Mouse (Mus musculus): ENCODE measurements at regions not wholly inside any gene's neighbourhood (a gene's known extent, or its start where the extent isn't known, plus 50 kb on each side); places are given as distances from the start of the nearest gene placed in this dataset.

DNA sequence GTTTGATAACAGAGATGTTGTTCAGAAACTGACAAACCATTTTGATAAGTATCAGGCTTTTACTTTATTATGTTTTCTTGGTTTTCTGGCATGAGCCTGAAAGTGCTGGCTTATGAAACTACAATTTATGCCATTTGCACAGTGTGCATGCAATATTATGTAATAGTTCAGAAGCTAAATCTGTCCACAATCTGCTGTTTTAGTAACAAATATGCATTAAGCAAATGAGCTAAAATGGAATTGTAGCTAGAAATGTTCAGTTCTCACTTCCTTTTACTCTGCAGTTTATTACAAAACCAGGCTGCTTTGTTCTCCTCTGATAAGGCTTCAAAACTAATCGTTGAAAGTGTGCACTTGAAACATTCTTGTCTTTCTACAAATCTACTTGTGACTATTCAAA, 332.4 kb upstream of the Adarb2 start:
- H3K27me3 ChIP-seq (replicated peaks): no peaks in the 10 kb centered on the region
- TF ChIP-seq ZMIZ1 (IDR thresholded peaks at IDR 0.05; ENCODE audit: low read depth, low read length) (no peak), JUN (IDR thresholded peaks at IDR 0.05; ENCODE audit: insufficient read depth, low read depth, low read length) (no peak), POLR2AphosphoS2 (IDR thresholded peaks at IDR 0.05; ENCODE audit: low read depth, low read length) (no peak), UBTF (IDR thresholded peaks at IDR 0.05; ENCODE audit: low read depth, low read length) (no peak), TCF12 (IDR thresholded peaks at IDR 0.05; ENCODE audit: low read depth, low read length) (no peak), USF1 (IDR thresholded peaks at IDR 0.05; ENCODE audit: low read depth, low read length) (no peak), PAX5 (IDR thresholded peaks at IDR 0.05; ENCODE audit: low read length) (no peak), E2F4 (IDR thresholded peaks at IDR 0.05; ENCODE audit: insufficient replicate concordance, low read depth, low read length) (no peak), MAX (IDR thresholded peaks at IDR 0.05; ENCODE audit: low read length) (no peak), MEF2A (IDR thresholded peaks at IDR 0.05; ENCODE audit: borderline replicate concordance, low read depth, low read length) (no peak), MYC (IDR thresholded peaks at IDR 0.05; ENCODE audit: low read depth, low read length) (no peak), CTCF (conservative IDR thresholded peaks at IDR 0.05 in 1 of 2, IDR thresholded peaks at IDR 0.05 in 1 of 2; ENCODE audit: low read depth in 2 of 2, low read length in 2 of 2) (no peak), KAT2A (IDR thresholded peaks at IDR 0.05; ENCODE audit: insufficient replicate concordance, low read length) (no peak), ZKSCAN1 (IDR thresholded peaks at IDR 0.05; ENCODE audit: borderline replicate concordance, low read depth, low read length) (no peak), MAZ (IDR thresholded peaks at IDR 0.05; ENCODE audit: low read depth, low read length) (no peak), TBP (conservative IDR thresholded peaks at IDR 0.05; ENCODE audit: low read depth, low read length) (no peak), RAD21 (IDR thresholded peaks at IDR 0.05; ENCODE audit: low read depth, low read length) (no peak), CHD1 (IDR thresholded peaks at IDR 0.05; ENCODE audit: low read depth, low read length) (no peak), POLR2A (IDR thresholded peaks at IDR 0.05; ENCODE audit: low read depth, low read length) (no peak)
- H3K4me1 ChIP-seq (ENCODE audit: control insufficient read depth in 1 of 2, insufficient read depth in 2 of 2): 0 out of 4 replicates have a peak, but pooled peaks cover 0 to 2% of the 10 kb centered on the region in 2 experiments
- no peak overlapping the region for H3K4me3 ChIP-seq (replicated peaks in 1 of 3; ENCODE audit: low read depth in 2 of 3, low read length in 2 of 3, poor library complexity in 1 of 3)
- no peak for DNase-seq (ENCODE audit: extremely low read depth)
- no peak overlapping the region for H3K9ac ChIP-seq (ENCODE audit: insufficient read depth, low read depth)
- H3K27ac ChIP-seq (ENCODE audit: insufficient read depth, low read depth): no peak overlapping the region
- dilution Hi-C loops (cut with MboI; ENCODE audit: extremely low pct_ligation_motif_present, extremely low pct_unique_long_range_greater_than_20kb, low sequenced_read_pairs): no loop called here
- H3K36me3 ChIP-seq (replicated peaks in 1 of 2; ENCODE audit: control insufficient read depth in 1 of 2, insufficient read depth in 1 of 2, low read length in 1 of 2): no peaks in the 10 kb centered on the region
- no peaks in the 10 kb centered on the region for H3K79me2 ChIP-seq (replicated peaks; ENCODE audit: control insufficient read depth, extremely low read depth, insufficient read depth, poor library complexity, severe bottlenecking)
- in situ Hi-C loops (cut with MboI; ENCODE audit: low pct_ligation_motif_present, low pct_unique_long_range_greater_than_20kb, low sequenced_read_pairs): no loop called here
- no peak overlapping the region for H3K4me2 ChIP-seq (ENCODE audit: insufficient read depth, low read depth, poor library complexity, severe bottlenecking)
- H3K9me3 ChIP-seq (replicated peaks; ENCODE audit: low read length): no peaks in the 10 kb centered on the region

DNA sequence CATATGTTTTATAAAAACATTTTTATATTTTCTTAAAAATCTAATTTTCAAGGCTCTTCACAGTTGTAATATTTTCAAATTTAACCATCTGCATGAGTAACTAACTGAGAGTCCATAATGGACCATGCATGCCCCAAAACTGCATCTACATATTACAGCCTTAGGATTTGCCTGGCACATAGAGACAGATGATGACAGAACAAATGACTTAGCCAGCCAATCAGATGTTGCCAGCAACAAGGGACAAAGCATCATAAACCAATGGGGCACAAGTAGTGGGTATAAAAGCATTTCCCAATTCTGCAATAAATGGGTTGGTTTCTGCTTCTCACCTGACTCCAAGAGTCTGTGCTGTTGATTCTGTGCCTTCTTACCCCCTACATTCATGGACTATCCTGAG, 287.3 kb upstream of the Adarb2 start:
- DNase-seq (ENCODE audit: extremely low read depth): peak; percentile 52
- dilution Hi-C loops (cut with MboI; ENCODE audit: extremely low pct_ligation_motif_present, extremely low pct_unique_long_range_greater_than_20kb, low sequenced_read_pairs): no loop called here
- Histone ChIP-seq H3K79me2 (replicated peaks; ENCODE audit: control insufficient read depth, extremely low read depth, insufficient read depth, poor library complexity, severe bottlenecking) (no peaks in the 10 kb centered on the region), H3K9ac (ENCODE audit: insufficient read depth, low read depth) (no peak overlapping the region), H3K4me2 (ENCODE audit: insufficient read depth, low read depth, poor library complexity, severe bottlenecking) (no peak overlapping the region), H3K27me3 (replicated peaks) (no peaks in the 10 kb centered on the region), H3K36me3 (replicated peaks in 1 of 2; ENCODE audit: control insufficient read depth in 1 of 2, insufficient read depth in 1 of 2, low read length in 1 of 2) (no peaks in the 10 kb centered on the region), H3K27ac (ENCODE audit: insufficient read depth, low read depth) (no peak overlapping the region), H3K4me1 (ENCODE audit: control insufficient read depth in 1 of 2, insufficient read depth in 2 of 2) (no peaks in the 10 kb centered on the region), H3K9me3 (replicated peaks; ENCODE audit: low read length) (no peaks in the 10 kb centered on the region), H3K4me3 (replicated peaks in 1 of 3; ENCODE audit: low read depth in 2 of 3, low read length in 2 of 3, poor library complexity in 1 of 3) (no peak overlapping the region)
- in situ Hi-C loops (cut with MboI; ENCODE audit: low pct_ligation_motif_present, low pct_unique_long_range_greater_than_20kb, low sequenced_read_pairs): no loop called here
- TF ChIP-seq EP300 (IDR thresholded peaks at IDR 0.05; ENCODE audit: low read length) (no peak), CHD2 (IDR thresholded peaks at IDR 0.05; ENCODE audit: low read length) (peak; percentile 65)
